Mouse (Mus musculus) spleen, postnatal 36 days (tissue): ENCODE results near the gene Klhdc1.

Source experiments
- DNase-seq, 2 experiments: peaks; one replicate each; pipeline ENCODE4 v3.0.0; 2022; ENCODE audit warnings: low spot score in 2 of 2, mixed read lengths in 1 of 2

The Klhdc1 gene

DNA sequence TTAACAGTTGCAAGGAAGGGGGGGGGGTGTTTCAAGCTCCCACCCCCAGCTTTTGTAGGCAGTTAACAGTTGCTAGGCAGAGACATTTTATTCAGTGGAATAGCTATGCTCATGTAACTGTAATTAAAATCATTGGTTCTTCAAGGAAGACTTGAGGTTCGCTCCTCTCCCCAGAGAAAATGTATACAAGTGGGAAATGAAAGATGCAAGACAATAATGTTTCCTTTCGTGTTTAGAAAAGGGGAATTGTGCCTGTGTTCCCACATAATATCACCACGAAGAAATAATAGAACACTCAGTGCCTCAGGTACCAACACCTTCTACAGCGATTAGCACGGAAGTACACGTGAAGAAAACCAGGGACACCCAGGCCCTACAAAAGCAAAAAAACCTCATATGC, at the start of gene Klhdc1:
Gene Klhdc1, plus strand, starts transcription at position 301 of the 400 bp plus-strand sequence.
- DNase-seq, result no peak

DNA sequence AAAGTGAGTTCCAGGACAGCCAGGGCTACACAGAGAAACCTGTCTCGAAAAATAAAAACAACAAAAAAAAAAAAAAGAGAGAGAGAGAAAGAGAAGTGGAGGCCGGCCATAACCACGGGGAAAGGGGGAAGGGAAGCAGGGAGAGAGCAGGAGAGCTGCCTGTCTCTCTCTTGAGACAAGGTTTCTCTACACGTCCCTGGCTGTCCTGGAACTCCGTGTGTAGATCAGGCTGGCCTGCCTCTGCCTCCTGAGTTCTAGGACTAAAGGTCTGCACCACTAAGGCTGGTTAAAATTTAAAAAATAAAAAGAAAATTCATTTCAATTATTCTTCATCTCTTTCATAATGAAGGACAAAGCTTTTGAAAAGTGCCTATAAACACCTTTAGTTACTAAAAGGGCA, 49.6 kb upstream of the Klhdc1 start:
- no peak for DNase-seq

DNA sequence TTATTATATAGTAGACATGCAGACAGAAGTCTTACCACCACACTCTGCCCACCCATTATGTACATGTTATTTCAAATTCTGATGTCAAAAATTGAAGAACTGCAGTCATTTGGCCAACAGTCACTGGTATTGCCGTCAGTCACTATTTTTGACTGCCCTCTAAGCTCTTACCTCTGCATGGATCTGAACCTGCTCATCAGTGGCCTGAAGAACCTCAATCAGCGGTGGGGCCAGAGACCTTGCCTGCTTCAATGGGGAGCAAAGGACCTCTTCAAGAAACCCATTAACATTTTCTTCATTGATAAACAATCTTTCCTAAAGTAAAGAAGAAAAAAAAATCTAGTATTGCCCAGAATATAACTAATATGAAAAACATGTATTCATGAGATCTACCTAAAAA, 48.3 kb upstream of the Klhdc1 start:
- no peak for DNase-seq

DNA sequence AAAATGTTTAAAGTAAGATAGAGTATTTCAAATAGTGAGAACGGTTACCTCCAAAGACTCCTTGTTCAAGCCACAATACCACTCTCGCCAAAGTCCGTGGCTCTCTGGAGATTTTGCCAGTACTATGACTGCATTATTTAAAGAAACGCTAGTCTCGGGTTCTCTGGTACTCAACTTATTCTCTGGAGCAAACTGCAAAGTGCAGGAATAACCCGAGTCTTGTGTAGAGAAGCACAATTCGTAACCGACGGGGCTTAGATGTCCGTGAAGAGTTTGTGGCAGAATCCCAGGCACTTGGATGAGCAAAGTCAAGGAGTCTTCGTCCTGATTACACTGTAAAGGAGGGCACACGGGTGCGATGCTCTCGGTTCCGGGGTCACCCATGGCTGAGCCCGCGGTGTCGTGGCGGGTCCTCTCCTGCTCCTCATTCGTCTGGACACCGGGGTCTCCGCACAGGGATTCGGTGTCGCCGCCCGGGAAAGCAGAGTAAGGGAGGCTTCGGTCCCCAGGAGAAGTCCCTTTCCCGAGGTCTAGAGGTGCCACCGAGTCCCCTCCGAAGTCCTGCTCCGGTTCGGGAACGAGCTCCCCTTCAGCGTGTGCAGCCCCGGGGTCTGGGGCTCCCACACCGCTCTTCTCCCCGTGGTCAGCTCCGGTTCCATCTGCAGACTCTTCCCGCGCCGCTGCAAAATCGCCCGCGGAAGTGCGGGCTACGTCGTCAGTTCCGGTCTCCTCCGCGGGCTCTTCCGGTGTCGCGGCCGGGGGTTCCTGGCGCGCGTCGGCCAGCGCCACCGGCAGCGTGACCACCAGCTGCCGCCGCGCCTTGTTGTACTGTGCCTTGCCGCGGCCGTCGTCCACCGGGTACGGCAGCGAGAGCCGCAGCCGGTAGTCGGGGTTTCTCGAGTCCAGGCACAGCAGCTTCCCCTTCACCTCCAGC, 44.3 kb upstream of the Klhdc1 start, which contains the start of gene Gm49383:
Gene Gm49383, minus strand, starts transcription at position 661 of the 934 bp plus-strand sequence.
- DNase-seq, result peak; percentile 62 to 64

DNA sequence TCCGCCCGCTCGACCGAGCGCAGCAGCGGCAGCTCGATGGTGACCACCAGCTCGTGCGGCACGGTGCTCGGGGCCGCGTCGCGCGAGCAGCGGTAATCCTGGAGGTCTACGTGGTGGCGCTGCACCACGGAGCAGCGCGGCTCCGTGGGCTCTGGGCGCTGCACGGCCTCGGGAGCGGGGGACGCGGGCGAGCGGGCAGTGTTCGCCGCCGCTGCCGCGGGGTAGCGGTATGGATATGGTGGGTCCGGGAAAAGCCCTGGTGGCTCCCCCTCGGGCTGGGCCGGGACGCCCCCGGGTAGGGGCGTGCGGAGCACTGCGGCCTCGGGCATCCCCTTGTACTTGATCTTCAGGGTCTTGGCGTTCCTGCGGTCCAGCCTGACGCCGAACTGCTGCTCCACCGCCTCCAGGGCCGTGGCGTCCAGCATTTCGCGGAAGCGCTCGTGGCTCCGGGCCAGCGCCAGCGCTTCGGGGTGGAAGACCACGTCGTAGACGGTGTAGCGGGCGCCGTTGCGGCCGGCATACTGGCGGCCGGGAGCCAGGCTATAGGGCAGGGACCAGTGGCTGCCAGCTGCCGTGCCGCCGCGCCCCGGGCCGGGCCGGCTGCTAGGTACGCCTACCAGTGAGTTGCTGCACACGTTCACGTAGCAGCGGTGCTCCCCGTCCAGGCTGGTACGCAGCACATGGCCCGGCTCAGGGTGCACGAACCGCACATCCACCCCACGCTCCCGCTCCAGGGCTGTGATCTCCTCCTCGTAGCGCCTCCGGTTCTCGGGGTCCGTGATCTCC, 43.4 kb upstream of the Klhdc1 start:
- peak; percentile 44 to 50 for DNase-seq

DNA sequence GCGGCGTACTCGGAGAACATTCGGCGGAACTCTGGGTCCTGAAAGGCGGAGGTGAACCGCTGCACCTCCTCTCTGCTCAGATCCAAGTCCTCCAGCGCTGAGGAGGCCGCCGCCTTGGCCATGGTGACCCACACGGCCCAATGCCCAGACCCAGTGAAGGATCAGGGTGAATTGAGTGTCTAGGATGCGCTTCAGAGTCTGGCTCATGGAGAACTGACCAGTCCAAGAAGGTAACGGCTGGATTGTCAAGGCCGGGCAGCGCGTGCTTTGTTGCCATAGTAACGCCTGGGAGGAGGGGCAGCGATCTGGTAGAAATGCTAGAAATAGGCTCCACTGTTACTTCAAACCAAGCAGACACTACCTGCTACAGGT, 42.8 kb upstream of the Klhdc1 start, which contains the start of gene Dnaaf2:
Gene Dnaaf2, minus strand, starts transcription at position 266 of the 372 bp plus-strand sequence.
- DNase-seq, result peak in 1 of 2 experiments; percentile 62

DNA sequence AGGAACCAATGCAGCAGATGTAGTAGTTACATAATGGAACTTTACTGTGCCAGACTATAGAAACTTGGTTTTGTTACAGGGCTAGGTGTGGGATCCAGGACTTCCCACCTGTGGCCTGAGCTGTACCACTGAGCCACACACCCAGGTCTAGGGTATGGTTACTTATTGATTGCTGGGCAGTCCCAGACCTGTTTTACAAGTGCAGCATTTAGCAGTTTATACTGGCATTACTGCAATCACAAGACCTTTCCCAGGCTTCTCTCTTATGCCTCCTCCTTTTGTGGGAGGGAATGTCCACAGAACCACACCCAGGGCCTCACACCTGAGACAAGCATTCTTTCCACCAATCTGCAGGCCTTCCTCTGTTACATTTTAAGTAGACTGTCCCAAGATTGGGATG, 42.0 kb upstream of the Klhdc1 start:
- DNase-seq, result no peak

DNA sequence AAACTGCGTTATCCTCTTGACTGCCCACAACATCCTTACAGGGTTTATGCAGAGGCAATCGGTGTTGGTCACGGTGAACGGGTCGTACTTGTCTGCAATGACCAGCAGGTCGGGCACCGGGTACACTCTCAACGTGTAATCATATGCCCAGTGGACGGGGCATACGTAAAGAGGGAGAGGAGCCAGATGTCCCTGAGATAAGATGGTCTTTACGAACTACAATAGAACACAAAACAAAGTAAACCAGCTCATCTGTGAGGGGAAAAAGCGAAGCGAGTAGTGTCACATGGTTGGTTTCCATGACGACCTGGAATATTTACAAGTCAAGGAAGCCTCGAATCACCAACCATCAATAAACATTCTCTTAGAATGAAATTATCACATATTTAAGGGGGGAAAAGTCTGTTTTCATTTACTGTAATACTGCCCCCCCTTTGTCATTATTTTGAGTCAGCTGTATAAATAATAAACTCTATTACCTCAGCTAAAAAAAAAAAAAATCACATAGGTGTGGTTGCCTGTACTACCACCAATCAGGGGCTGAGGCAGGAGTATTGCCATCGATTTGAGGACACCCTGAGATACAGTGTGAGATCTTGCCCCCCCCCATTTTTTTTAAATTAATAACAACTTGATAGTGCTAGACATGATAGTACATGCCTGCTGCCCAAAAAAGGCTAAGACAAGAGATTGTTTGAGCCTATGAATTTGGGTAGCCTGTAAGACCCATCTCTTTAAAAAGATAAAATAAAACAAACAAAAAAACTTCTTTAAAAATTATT, 36.7 kb upstream of the Klhdc1 start, which contains the start of gene Gm49384:
Gene Gm49384, minus strand, starts transcription at position 216 of the 782 bp plus-strand sequence.
- no peak for DNase-seq

DNA sequence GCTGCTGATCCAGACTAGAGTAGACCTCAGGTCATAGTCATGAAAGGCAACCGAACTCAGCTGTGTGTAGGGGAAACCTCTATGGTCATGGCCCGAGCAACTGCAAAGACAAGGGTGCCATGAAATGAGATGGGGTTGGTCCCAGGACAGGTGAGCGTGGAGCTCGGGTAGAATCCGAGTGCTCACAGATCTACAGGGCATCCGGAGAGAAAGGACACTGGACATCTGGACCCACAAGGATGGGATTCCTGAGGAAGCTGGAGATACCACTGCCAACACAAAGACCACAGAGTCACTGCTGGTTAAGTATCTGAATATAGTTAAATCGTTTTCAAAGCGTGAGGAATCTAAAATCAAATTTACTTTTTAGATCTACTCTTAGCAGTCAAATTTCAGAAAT, 33.6 kb upstream of the Klhdc1 start:
- no peak for DNase-seq

DNA sequence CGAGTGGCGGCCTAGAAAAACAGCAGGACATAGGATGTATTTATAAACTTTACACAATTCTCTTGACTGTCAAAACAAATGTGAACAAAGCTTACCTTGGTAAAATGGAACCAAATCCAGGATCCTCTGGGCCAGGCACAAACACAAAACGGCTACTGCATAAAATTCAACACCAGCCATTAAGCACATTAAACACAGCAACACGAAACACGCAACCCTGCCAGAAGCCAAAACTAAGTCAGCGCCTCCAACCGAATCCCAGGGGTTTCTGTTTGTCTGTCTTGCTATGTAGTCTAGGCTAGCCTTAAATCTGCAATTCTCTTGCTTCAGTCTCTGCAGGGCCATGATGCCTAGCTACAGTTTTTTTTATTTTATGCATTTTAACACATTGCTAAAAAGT, 33.0 kb upstream of the Klhdc1 start:
- DNase-seq, result no peak

DNA sequence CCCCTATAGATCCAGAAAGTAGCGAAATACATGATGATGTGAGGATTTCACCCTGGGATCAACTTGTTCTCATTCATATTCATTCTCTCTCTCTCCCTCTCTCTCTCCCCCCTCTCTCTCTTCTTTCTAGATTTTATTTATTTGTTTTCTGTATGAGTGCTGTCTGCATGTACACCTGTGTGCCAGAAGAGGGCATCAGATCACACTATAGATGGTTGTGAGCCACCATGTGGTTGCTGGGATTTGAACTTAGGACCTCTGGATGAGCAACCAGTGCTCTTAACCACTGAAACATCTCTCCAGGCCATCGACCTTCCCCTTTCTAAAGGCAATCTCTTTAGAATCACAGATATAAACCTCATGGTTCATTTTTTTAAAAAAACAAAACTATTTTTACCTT, 32.5 kb upstream of the Klhdc1 start:
- DNase-seq, result no peak

DNA sequence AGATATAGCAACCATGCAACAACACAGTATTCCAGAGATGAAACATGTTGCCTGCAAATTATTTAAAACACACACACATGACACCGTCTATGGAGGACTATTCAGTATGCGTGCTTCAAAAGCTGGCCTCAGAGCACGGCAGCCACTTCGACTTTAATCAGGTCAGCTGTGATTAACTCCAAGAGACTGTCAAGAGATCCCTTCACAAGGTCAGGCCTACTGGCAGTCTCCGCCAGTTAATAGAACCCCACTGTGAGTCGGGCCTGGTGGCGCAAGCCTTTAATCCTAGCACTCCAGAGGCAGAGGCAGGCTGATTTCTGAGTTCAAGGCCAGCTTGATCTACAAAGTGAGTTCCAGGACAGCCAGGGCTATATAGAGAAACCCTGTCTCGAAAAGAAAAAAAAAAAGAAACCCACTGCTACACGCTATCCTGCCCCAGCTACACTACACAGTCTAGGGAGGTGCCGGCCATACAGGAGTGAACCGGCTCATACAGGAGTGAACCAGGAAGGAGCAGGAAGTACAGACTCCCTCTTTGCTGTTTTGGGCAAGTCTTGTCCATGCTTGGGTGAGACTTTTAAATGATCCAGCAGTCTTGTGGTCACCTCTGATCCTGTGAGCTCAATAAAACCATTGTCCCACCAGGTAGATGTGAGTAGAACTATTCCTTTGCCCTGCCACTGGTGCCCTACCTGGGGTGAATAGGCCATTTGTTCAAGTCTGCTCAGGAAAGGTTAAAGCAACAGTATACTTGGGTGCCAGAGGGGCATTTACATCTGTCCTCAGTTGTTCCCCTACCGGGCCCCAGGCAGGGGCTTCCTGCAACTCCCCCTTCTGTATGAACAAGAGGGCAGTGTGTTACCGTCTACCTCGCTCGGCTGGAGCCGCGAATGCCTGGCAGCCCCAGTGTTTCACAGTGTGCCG, 30.7 kb upstream of the Klhdc1 start:
- no peak for DNase-seq

DNA sequence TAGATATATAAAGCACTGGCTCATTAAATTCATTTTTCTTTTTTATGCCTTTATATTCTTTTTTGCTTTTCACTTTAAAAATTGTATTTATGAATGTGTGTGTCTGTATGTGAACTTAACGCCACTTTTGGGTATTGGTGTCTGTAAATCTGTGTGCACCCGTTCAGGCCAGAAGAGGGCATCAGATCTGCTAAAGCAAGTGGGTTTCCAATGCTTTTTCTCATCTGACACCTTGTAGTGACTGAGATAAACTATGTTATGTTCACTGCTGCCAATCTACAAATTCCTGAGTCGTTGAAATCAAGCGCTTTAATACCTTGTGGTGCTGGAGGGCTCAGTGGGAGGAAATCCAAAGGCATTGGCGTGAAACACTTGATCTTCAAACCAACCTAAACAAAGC, 29.9 kb upstream of the Klhdc1 start:
- DNase-seq, result no peak

DNA sequence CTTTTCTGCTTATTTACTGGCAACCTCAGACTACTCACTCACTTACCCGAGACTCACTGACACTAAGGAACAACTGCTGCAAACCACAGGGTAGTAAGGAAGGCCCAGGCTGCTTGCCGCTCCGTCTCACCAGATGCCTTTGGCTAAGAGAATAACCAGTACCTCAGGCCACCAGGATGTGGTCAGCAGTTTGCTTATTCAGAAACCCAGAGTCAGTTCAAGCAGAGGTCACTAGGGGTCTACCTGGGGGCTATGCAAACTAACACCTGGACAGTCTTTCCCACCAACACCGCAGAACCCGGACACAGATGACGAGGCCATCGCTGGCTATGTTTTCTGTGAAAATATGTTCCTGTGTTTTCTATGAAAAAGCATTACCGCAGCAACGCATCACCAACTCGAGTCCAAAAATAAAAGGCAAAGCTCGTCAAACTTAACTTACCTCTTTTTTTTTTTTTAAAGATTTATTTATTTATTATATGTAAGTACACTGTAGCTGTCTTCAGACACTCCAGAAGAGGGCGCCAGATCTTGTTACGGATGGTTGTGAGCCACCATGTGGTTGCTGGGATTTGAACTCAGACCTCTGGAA, 27.7 kb upstream of the Klhdc1 start:
- no peak for DNase-seq

DNA sequence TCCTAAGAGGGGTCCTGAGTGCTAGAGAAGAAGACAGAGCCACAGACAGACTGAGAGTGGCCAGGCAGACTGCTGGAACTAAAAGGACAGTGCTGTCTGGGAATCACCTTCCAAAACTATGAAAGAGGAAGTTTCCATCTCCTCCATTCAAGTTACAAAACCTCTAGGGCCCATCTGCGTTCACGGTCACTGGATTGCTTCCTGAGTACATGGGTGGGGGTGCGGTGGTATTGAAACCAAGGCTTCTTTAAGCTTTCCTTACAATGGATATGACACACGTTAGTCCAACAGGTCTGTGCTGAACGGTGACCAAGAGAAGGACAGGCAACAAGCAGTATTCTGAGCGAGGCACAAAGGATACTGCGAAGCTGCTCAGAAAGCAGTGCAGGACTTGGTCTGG, 26.6 kb upstream of the Klhdc1 start:
- DNase-seq, result no peak

DNA sequence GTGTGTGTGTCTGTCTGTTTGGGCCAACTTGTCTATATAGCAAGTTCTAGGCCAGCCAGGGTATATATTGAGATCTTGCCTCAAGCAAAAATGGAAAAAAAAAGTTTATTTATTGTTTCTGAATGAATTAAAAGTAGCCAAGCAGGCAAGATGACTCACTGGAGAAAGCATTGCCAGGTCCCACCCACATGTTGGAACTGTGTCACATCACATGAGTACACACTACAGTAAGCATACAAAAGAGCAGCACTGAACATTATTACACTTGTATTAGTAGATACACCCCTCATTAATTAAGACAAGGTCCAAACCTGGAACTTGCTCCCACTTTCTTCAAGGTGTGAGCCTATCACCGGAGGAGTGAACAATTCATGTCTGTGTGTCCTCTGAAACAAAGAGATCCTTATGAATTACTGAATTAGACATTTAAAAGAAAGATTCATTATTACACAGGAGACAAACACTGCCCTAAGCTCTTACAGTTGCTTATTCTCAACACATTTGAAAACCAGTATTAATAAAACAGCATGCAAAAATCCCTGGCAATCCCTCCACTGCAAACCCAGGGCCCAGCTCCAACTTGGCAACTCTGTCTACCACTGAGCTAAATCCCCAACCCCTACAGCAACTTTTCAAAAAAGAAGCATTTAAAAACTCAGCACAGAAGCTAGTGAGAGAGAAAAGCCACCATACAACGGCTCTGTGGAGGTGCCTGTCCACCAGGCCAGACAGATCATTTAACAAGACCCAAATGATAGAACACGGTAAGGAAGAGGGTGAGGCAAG, 25.8 kb upstream of the Klhdc1 start:
- no peak for DNase-seq

DNA sequence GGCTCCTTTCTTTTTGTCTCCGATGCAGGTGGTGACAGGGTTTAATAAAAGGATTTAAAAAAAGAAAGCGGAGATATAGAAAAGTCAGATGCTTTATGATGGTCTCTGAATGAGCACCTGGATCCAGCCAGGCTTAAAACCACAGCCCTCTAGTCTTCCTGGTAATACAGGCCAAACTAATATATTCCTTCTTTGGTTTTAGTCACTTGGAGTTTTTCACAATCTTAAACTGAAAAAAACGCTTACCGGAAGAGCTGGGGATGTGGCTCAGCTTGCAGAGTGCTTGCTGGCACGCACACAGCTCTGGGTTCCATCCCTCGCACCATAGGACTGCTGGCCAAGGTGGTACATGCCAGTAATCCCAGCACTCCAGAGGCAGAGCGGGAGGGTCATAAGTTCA, 24.4 kb upstream of the Klhdc1 start:
- DNase-seq, result no peak

DNA sequence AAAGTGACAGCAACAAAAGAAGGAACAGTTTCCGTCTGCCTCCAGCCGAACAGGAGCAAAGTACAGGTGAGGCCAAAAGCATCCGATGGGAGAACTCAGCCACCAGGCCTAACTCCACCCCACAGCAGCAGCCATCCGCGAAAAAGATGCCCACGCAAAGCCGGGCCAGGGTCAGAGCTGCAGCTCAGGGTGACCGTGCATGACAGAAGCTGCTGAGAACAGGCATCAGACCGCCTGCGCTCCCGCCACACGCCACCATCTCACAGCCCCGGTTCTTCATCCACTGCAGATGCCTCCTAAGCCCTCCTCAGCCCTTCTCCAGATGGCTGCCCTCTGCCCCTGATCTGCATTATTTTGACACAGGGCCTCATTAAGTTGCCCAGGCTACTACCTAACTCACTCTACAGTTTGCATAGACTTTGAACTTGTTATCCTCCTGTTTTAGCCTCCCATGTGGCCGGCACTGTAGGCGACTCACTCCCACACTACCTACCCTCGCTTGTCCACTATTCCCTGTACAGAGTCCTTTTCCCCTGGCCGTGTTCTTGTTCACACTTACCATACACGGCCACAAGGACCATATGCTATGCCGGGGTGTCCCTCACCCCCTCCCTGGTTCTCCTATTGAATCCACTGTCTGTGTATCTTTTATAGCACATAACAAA, 20.2 kb upstream of the Klhdc1 start:
- no peak for DNase-seq
